Mouse (Mus musculus) testis, postnatal 10 days (tissue): Measurements from ENCODE around the gene Cdkn2b.
A peak's percentile ranks its signal among the peaks of the same experiment; 100 is the strongest.

Experiments
- DNase-seq: peaks from one replicate; pipeline ENCODE4 v3.0.0; 2021; ENCODE audit warnings: low spot score

Gene Cdkn2b

DNA sequence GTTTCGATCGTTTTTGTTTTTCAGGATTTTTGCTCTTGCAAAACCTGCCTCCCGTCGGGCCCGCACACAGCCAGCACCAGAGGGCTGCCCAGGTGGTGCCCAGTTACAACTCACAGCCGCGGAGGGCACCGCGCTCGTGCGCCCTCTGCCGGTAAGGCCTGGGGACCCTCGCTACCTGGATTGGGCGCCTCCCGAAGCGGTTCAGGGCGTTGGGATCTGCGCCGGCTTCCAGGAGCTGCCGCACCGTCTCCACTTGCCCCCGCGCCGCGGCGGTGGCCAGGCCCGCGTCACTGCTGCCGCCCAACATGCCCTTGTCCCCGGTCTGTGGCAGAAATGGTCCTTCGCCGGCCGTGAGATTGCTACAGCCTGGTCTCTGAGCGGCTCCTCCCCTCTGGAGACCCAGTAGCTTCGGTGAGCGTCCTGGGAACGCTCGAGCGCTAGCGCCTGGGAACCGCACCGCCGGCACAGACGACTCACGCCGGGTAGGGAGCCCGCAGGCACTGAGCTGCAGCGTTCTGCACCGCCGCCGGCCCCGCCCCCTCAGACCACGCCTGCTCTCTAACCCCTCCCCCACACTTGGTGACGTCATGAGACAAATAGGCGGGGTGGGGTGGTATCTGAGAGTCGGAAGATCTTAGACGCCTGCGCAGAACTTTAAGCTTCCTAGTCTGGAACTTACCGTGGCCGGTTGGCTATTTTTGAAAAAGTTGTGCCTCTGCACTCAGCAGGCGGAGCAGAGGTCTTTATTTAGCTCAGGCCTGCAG is at the start of gene Cdkn2b:
Gene Cdkn2b (minus strand): TSS at position 549 of the 764 bp plus-strand sequence.
- DNase-seq: peak; percentile 96

DNA sequence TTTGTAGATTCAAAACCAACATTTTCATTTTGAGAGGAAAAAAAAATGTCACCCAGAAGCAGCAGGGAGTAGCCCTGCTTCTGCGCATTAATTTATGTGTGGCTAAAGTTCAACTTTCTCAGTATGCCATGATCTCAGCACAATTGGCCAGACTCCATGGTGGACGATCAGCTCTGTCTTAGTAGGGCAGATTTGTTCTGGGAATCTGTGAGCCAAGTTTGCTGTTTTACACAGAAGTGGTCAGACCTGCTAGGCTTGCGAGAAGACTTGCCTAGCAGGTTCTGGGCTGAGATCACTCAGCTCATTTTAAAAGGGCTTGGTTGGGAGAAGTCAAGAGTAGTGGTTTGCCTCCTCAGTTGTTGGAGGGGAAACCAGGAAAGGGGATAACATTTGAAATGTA is 49.5 kb upstream of the Cdkn2b start:
- DNase-seq: no peak

- no peak for DNase-seq
Observed at GRCm38 (mm10) chr4:89359506-89359905, 48.7 kb upstream of the Cdkn2b start.

DNA sequence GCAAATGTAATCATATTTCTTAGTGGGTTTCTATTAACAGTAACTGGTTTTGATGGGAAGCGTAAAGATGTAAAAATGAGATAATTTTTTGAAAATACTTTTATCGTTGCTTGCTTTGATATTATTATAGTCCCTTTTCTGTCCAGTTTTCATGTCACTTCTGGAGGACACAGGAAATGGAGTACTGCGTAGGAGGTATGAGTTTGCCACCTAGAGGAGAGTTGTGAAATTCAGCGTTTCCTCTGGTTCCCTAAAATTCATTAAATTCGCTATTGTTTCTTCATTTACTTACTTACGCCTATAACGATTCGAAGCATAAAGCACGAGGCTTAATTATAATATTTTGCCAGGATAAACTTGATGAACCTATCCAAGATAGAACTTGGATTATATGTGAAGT is 43.1 kb upstream of the Cdkn2b start:
- DNase-seq: no peak

- no peak for DNase-seq
Observed at GRCm38 (mm10) chr4:89353071-89353582, 42.3 kb upstream of the Cdkn2b start.

- DNase-seq: no peak
Observed at GRCm38 (mm10) chr4:89351474-89351873, 40.6 kb upstream of the Cdkn2b start.

DNA sequence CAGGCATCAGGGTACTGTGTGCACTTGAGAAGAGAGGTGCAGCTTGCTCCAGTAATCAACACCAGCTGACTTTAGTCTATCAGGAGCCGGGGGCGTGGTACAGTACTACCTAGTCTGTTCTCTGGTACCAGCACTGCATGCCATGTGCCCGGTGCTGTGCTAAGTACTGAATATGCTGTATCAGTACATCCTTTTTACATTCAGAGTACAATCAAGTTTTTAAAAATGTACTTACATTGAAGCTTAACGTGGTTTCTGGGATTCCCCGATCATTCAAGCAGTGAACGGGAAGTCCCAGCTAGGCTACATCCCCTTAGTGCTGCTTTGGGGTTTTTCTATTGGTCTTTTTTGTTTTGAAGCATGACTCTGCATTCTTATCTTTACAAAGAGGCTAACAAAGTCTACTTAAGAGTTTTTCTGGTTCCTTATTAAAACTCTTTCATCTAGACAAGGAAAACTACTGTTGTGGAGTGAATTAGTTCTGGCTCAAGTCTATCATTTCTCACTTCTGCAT is 40.2 kb upstream of the Cdkn2b start:
- no peak for DNase-seq

- DNase-seq: no peak
Observed at GRCm38 (mm10) chr4:89350391-89350790, 39.6 kb upstream of the Cdkn2b start.

- DNase-seq: no peak
Observed at GRCm38 (mm10) chr4:89348842-89349241, 38.0 kb upstream of the Cdkn2b start.

GRCm38 (mm10) chr4:89313461-89313860 is 2.6 kb upstream of the Cdkn2b start:
- DNase-seq: peak; percentile 68

DNA sequence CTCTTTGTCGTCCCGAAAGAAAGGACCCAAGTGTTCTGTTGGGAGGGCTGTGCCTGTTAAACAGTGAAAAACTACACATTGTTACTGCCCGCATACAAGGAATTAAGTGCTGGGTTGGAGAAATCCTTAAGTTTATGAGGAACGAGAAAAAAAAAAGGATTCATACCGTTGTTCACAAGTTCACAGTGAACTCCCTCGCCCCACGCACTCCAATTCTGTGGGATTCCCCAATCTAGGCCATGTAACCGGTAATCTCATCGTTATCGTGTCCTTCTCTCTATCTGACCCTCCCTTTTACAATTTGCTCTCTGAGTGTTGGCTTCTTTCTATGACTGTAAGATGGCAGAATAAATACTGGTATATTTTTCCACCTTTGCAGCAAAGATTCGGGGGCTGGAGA is 843 bp downstream of the Cdkn2b start:
- no peak for DNase-seq

DNA sequence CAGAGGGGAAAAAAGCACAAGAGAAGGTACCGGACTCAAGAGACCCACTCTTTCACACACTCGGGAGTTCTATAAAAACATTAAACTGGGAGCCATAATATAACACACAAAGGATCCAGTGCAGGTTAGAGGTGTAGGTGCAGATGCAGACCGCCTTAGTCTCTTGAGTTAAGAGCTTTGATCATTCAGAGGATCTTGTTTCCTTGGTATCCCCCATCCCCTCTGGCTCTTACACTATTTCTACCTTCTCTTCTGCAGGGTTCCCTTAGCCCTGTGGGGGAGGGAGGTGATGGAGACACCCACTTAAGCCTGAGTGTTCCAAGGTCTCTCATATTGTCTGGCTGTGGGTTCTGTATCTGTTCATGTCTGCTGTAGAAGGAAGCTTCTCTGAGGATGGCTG is 2.8 kb downstream of the Cdkn2b start:
- no peak for DNase-seq

DNA sequence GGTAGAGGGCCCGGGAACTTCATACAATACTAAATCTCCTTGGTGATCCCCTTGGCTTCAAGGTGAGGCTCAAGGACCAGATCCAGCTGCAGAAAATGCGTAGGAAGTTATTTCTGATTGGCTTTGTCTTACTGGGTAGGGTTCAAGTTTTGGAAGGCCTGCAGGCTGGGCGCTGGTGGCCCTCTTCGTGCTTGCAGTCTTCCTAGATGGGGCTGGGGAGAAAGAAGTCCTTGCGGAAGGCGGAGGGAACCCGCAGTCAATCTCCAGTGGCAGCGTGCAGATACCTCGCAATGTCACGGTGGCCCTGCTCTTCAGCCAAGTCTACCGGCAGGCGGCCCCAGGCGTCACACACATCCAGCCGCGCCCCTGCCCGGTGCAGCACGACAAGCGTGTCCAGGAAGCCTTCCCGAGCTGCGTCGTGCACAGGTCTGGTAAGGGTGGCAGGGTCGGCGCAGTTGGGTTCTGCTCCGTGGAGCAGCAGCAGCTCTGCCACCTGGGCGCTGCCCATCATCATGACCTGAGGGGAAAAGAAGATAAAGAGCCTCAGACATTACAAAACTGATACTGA is 4.0 kb downstream of the Cdkn2b start:
- no peak for DNase-seq

DNA sequence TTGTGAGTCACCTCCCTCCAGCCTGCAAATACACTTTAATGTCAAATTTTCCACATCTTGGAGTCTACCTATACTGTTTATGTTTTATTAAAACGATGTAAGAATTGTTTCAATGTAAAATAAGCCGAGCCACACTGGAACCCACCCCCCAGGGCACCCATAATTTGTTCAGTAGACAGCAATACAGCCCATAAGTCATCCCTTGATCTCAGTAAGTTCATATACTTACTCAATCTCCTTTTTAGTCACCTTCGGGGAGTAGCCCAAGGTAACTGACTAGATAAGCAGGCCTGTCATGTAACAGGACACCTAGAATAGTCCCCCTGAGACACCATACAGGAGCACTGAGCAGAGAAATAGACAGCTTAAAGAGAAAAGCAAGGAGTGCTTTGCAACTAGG is 5.1 kb downstream of the Cdkn2b start:
- DNase-seq: no peak

DNA sequence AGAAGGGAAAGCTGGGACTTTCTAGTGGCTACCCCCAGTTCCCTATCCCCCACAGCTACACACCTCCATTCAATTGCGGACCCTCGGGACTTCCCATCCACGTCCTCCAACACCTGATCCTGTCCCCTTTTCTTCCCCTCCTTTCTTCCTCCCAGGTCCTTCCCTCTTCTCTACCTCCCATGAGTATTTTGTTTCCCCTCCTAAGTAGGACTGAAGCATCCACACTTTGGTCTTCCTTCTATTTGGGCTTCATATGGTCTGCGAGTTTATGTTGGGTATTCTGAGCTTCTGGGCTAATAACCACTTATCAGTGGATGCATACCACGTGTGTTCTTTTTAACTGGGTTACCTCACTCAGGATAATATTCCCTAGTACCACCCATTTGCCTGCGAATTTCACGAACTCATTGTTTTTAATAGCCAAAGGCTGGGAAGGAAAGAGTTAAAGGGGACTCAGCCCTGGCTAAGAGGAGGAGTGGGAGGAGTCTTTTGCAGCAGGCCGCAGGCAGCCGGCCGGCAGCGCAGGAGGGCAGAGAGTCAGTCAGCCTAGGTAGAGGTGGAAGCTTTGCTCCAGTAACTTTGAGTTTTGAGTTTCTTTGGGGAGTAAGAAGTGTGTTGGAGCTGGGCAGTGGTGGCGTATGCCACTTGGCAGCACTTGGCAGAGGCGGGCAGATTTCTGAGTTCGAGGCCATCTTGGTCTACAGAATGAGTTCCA is 7.4 kb downstream of the Cdkn2b start:
- DNase-seq: no peak

GRCm38 (mm10) chr4:89302129-89302528 is 8.7 kb downstream of the Cdkn2b start:
- DNase-seq: no peak

DNA sequence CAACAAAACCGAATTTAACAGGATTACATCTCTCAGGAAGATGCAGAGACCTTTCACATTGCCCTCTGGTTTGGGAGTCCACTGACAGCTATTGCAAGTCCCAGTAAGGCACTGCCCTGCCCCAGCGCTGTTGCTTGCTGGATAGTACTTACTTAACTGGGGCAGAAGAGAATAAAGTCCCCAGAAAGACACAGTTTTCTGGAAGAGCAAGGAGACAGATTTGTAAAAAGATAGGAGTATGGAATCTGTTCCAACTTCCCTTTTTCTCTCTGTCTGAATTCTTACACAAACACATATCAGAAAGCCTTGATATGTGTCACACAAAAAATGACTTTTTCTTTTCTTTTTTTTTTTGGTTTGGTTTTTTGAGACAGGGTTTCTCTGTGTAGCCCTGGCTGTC is 11.1 kb downstream of the Cdkn2b start:
- no peak for DNase-seq

DNA sequence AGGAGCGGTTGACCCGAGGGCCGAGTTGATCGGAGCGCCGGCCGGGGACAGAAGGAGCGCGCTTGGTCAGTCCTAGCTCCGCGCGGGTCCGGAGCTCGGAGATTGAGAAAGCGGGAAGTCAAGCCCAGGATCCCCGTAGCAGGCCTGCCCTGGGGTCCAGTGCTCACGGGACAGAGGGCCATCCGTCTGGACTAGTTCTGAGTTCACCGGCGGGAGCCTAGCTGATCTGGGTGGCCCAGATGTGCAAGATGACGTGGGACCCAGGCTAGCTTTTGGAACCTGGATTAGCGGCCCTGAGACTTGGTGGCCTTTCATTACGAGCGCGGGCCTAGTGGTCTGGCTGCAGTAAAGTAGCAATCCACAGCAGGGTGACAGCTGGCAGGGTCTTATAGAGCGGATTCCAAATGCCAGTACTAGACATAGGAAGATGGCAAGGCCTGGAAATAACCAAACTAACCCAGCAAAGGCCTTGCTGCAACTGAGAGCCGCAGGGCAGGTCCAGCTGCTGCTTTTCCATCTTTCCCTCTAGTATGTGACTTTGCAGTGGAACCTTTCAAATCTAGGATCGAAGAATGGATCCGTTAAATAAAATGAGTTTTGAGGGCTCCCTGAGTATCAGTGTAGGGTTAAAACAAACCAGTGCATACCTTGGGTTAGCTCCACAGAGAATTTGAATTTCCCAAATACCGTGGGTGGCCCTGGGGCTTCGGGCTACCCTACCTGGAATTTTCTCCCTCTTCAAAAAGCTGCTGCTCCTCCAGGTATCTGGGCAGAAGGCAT is 15.2 kb downstream of the Cdkn2b start:
- DNase-seq: no peak

DNA sequence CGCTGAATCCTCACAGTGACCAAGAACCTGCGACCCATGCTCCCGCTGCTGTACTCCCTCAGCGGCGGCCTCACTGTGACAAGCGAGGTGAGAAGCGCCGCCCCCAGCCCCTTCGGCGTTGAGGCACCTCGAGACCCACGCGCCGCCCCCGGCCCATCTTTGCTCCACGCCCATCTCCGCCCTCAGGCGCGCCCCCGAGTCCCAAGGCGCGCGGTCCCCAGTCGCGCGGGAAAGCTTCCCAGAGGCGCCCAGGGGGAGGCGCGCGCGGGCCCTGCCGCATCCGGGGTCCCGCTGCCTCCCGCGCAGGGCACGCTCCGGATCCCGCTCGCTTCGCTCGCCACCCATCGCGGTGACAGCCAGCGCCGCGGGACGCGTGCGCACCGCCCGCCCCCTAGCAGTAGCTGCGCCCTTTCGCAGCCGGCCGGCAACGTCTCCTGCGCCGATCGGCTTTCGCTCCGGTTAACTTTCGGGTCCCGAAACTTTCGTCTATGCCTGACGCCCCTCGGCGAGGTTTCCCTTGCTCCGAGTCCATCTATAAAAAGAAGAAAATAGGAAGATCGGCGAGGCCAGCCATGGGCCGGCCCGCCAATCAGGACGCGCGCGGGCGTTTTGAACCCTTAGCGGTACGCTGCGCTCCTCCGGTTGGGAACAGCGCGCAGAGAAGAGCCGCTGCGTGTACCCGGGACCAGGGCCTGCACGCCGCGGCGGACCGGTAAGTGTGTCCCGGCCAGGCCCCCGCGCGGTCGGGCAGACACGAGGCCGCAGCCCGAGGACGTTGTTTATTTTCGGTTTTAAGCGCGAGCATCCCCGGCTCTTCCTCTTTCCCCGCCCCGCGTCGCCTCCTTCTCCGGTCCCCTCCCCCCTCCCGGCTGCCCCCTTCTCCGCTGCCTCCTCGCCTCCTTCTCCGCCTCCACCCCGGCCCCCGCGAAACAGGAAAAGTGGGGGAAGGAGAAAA is 16.1 kb downstream of the Cdkn2b start, which contains the start of gene Cdkn2a:
Gene Cdkn2a (minus strand): TSS at position 168 of the 955 bp plus-strand sequence.
- peak; percentile 82 for DNase-seq

DNA sequence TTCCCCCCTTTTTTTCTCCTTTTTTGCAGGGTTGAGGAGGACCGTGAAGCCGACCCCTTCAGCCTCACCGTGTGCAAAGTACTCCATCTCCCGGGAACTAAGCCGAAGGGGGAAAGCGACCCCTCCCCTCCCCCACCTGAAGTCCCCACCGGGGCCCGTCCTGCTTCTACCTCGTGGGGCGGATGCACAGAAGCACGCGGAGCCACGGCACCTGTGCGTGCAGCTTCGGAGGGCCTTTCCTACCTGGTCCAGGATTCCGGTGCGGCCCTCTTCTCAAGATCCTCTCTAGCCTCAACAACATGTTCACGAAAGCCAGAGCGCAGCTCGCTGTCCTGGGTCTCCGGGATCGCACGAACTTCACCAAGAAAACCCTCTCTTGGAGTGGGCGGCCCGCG is 16.8 kb downstream of the Cdkn2b start:
- peak; percentile 51 for DNase-seq

DNA sequence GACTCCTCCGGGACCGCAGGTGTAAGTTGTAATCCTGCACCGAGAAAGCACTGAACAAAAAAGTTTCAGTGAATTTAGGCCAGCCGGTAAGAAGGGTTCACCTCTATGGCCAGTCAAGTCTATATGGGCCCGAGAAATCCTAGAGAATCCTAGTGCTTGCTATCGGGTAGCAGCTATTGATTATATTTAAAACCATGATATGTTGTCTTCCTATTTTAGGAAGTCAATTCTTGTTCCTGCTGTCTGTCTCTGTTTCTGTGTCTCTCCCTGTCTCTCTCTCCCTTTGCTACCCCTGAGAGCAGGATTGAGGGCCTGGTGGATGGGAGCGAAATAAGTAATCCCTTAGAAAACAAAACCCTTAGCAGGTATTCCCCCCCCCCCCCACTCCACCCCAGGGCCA is 17.3 kb downstream of the Cdkn2b start:
- DNase-seq: no peak
